Mouse (Mus musculus) cerebellum, adult 9-11 months (tissue): ENCODE measurements at regions not wholly inside any gene's neighbourhood (a gene's known extent, or its start where the extent isn't known, plus 50 kb on each side); places are given as distances from the start of the nearest gene placed in this dataset.

Experiments
- DNase-seq: peaks from one replicate; pipeline ENCODE4 v3.0.0; 2022

DNA sequence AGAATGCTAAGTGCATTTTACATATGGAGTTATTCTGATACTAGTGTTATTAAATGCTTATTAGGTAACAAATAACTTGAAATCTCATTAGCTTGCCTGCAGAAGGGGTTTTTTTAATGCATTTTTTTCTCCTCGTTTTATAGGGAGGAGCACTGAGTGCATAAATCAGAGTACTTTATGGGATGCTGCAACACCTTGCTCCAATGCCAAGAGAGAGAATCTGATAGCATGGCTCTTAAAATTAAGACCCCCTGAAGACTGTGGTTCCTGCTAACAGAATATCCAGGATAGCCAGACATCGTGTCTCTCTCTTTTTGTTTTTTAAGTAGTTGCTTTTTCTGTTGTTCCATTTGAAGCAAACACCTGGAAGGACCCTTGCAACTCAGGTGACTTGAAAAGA is 100.8 kb upstream of the Rnaseh2b start:
- no peak for DNase-seq

DNA sequence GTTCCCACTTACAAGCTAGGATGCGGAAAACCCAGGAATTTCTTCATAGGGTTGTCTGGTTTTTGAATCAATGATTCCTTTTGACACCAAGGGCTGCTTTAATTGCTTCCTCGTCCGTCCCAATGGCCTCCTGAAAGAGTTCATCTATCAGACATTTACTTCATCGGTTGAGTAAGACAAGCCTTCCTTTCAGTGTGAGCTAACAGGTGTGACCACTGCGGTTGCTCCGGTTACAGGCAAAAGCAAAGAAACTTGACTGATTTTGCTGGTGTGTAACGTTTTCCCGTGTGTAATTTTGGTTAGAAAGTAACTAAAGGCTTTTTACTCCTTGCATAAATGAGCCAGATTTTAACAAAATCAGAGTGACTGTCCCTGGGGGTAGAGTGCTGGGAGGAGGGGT is 99.6 kb upstream of the Rnaseh2b start:
- DNase-seq, result no peak

DNA sequence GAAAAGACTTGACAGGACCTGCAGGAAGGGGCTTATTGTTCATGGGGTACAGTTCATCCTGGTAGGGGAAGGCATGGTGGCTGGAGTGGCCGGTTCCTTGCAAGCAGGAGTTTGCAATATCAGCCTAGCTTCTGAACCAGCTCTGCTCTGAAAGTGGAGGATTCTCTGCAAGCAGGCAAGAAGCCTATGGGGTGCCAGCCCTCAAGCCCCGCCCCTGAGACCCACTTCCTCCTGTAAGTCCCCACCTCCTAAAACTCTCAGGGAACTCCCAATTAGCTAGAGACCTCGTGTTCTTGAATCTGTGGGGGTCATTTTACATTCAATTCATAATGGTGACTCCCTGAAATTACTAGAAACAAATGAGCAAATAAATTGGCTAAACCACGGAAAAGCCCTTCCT is 99.0 kb upstream of the Rnaseh2b start:
- DNase-seq, result no peak

DNA sequence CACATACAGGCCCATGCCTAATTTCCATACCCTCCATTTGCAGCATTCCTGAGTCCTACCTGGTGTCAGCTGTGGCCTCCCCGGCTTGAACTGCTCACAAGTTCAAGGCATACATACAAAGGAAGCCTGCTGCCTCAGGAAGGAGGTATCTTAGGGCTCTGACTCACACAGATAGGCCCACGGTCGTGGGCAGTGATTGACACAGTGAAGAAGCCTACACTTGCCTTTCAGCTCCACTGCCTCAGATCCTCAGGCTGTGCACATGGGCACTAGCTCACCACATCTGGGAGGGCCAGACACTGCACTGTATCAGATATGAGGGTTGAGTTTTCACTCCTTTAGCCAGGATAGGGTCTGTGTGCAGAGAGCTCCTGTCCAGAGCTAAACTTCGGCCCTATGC is 95.6 kb upstream of the Rnaseh2b start:
- DNase-seq, result no peak

DNA sequence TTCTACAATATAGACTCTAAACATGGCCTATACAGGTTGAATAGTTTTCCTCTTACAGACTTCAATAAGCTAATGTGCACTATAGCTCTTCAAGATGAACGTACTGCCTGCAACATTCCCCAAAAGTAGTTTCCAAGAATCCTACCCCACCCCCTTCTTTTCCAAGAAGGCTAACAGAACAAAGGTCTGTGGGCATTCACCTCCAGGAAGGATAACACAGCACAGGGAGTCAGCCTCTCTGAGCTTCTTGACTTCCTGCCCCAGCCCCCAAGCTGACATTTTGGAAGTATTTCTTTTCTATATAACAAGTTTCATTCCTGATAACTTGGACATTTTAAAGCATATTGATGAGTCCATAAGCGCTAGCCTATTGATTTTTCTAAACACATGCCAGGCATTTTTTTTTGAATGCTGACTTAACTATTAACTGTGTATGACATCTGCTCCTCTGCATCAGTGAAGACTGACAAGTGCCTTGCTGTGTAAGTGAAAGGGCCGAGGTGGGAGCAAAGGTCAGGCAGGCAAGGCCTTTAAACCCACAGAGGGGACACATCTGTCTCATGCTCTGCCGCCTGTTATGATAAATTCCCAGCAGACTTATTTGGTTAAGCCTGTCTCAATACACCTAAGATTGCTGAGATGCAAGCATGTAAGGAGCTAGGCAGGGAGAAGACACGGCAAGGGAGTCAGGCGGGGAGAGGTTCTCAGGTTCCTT is 93.8 kb upstream of the Rnaseh2b start:
- DNase-seq, result no peak

DNA sequence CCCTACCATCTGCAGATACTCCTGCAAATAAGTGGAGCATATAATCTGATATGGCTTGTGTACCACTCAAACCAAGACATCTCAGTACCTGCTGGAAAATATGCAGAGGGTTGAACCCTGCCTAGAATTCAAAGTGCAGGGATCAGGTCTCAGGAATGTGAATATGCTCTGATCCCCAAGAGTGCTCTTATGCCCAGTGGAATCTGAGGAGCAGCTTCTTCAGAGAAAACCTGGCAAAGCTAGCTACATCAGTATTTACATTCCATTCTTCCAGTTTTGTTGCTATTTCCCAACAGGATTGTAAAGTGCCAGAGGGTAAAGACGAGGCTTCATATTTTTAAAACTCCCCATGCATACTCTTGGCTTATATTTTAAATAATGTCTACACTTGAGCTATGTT is 77.3 kb upstream of the Rnaseh2b start:
- DNase-seq, result no peak

DNA sequence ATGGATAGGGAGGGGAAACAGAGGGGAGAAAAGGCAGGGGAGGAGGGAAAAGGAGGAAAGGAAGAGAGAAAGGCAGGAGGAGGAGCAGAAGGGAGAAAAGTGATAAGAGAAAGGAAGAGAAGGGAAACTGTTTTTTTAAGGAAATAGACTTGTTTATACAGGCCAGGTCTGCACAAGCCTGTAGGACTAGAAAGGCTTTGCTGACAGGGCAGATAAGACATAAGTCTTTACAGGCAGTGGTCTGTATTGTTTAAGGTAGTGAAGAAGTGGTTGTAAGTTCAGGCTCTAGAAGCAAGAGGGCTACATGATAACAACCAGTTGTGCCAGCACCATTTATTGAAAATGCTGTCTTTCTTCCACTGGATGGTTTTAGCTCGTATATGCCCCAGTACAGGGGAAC is 75.4 kb upstream of the Rnaseh2b start:
- DNase-seq, result no peak

DNA sequence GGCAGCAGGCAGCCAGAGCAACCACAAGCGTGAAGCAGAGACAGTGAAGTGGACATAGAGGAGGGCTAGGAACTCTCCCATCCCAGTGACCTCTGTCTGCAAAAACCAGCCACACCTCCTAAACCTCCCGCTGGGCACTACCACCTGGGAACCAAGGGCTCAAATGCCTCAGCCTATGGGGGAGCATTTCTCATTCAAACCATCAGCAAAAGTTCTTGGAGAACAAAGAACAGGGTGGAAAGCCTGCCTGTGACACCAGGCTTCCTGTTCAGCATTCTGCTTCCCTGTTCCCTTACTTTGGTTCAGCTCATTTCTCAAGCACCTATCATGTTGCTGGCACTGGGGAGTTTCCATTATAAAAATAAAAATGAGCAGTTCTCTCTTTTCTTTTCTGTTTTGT is 74.4 kb upstream of the Rnaseh2b start:
- DNase-seq, result no peak

DNA sequence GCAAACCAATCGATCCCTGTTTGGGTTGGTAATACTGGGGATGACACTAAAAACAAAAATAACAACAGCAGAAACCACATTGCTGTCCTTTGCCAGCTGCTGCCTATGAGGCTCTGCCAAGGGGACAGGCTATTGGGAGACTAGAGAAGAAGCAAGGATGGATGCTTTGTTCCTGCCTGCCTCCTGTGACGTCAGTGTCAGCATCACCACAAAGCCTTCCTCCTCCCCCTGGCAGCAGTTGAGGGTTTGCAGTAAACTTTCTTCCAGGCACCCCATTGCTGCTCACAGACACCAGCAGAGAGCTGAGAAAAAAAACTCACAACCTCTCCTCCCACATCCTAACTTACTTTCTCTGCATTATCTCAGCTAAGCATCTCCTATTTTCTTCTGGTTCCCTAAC is 73.7 kb upstream of the Rnaseh2b start:
- no peak for DNase-seq

DNA sequence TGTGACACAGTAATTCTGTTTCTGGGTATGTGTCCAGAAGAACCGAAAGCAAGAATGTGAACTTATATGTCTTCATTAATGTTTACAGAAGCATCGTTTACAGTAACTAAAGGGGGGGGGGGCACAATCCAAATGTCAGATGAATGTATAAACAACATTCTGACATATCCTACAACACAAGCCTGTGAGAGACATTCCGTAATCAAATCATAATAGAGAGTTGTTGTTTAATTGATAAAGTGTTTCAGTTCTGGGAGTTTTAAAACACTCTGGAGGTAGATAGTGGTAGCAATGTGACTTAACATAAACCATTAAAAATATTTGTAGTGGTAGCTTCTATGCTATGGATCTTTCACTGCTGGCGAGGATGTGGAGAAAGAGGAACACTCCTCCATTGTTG is 71.6 kb upstream of the Rnaseh2b start:
- no peak for DNase-seq
